Mouse (Mus musculus): ENCODE results near the gene Tmem104. TPM values are rescaled to one million over a fixed set of nuclear protein-coding genes. Genes with fewer than 3 reads are reported as not detected.

Tmem104 gene
- 7.8 and 8.5 TPM in 2 replicates for total RNA-seq (2014; rRNA removed)
- 12.2 and 12.9 TPM in 2 replicates for polyA plus RNA-seq (2015; fragmentation: Nextera tagmentation; extraction: Ambion mirVana)

DNA sequence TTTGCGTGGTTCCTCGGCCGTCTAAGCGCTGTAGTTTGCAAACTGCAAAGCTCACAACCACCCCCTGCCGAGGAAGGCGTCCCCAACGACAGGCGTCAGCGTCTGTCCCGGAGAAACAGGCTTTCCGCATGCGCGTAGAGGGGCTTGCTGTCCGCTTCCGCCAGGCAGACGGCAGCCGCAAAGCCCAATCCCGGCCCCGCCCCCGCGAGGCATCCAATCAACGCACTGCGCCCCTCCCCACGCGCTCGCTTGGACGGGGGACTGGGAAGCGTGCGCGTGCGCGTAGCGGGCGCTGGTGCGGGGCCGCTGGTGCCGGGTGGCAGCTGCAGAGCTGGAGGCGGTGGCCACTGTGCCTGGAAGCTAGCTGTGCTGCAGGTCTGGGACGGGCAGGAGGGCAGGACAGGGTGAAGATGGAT lies at the start of gene Tmem104:
Tmem104 (plus strand) TSS at position 264 of the 416 bp plus-strand sequence.
- TF ChIP-seq CTCF (IDR thresholded peaks at IDR 0.05) = peak; percentile 44; the same call in 1 of the 2 replicates
- peak within 1 kb of the TSS; percentile 84 for H3K4me2 ChIP-seq (ENCODE audit: low read depth, low read length, poor library complexity, severe bottlenecking)
- peaks cover 9% of the 10 kb centered on the region; the same call in 1 of the 2 replicates for H3K36me3 ChIP-seq (ENCODE audit: insufficient read depth, low read length)
- H3K27me3 ChIP-seq (ENCODE audit: insufficient read depth, low read length) = no peaks in the 10 kb centered on the region
- DNase-seq (ENCODE audit: low spot score) (peak; percentile 99), ATAC-seq (ENCODE audit: low FRiP score) (peak; percentile 93)
- WGBS = under 1% methylated on average over 39 of the region's 39 CpGs
- peak within 1 kb of the TSS; percentile 82 for H3K27ac ChIP-seq (ENCODE audit: low read depth, low read length)
- H3K9ac ChIP-seq (replicated peaks; ENCODE audit: low read length, poor library complexity, severe bottlenecking) = peak within 1 kb of the TSS; percentile 81
- H3K4me3 ChIP-seq (ENCODE audit: low read depth, low read length) = peak within 1 kb of the TSS; percentile 67
- H3K9me3 ChIP-seq (ENCODE audit: low read length) = no peaks in the 10 kb centered on the region
- H3K4me1 ChIP-seq (ENCODE audit: insufficient read depth, low read length) = 0 out of 2 replicates have a peak, but pooled peaks cover 5% of the 10 kb centered on the region

- H3K9me3 ChIP-seq (ENCODE audit: low read length) = no peaks in the 10 kb centered on the region
- H3K36me3 ChIP-seq (ENCODE audit: insufficient read depth, low read length) = no peaks in the 10 kb centered on the region
- no peak overlapping the region for H3K4me3 ChIP-seq (ENCODE audit: low read depth, low read length)
- TF ChIP-seq CTCF (IDR thresholded peaks at IDR 0.05) = no peak
- no peak overlapping the region for H3K9ac ChIP-seq (replicated peaks; ENCODE audit: low read length, poor library complexity, severe bottlenecking)
- no peaks in the 10 kb centered on the region for H3K27me3 ChIP-seq (ENCODE audit: insufficient read depth, low read length)
- H3K4me1 ChIP-seq (ENCODE audit: insufficient read depth, low read length) = no peaks in the 10 kb centered on the region
- no peak overlapping the region for H3K4me2 ChIP-seq (ENCODE audit: low read depth, low read length, poor library complexity, severe bottlenecking)
- ATAC-seq (ENCODE audit: low FRiP score) = no peak
- DNase-seq (ENCODE audit: low spot score) = no peak
- 84% methylated on average over 5 of the region's 5 CpGs for WGBS
- no peak overlapping the region for H3K27ac ChIP-seq (ENCODE audit: low read depth, low read length)
Measured at GRCm38 (mm10) chr11:115138597-115139262, 48.6 kb upstream of the Tmem104 start.

- Histone ChIP-seq H3K36me3 (ENCODE audit: insufficient read depth, low read length) (no peaks in the 10 kb centered on the region), H3K4me2 (ENCODE audit: low read depth, low read length, poor library complexity, severe bottlenecking) (no peak overlapping the region), H3K9me3 (ENCODE audit: low read length) (no peaks in the 10 kb centered on the region), H3K4me1 (ENCODE audit: insufficient read depth, low read length) (no peaks in the 10 kb centered on the region), H3K27me3 (ENCODE audit: insufficient read depth, low read length) (no peaks in the 10 kb centered on the region), H3K4me3 (ENCODE audit: low read depth, low read length) (no peak overlapping the region), H3K27ac (ENCODE audit: low read depth, low read length) (no peak overlapping the region), H3K9ac (replicated peaks; ENCODE audit: low read length, poor library complexity, severe bottlenecking) (no peak overlapping the region)
- 80% methylated on average over 2 of the region's 2 CpGs for whole genome bisulfite sequencing
- DNase-seq (ENCODE audit: low spot score) = no peak
- no peak for TF ChIP-seq CTCF (IDR thresholded peaks at IDR 0.05)
- no peak for ATAC-seq (ENCODE audit: low FRiP score)
Measured at GRCm38 (mm10) chr11:115141970-115142369, 45.3 kb upstream of the Tmem104 start.

DNA sequence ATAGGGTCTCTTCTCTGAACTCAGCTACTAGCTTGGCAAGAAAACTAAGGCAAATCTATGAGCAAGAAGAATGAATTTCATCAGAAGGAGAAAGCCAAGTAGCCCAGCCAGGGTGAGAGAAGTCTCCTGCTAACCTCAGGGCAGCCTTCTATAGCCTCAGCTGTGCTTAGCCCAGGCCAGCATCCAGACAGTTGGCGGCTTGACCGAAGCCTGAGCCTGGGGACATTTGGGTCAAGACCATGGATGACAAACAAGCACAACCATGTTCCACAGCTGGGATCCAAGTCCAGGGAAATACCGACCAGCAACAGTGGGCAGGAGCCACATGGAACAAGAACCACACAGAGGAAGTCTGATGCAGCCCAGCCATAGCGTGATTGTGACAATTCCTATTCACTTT lies 39.5 kb upstream of the Tmem104 start:
- no peak overlapping the region for H3K4me3 ChIP-seq (ENCODE audit: low read depth, low read length)
- 83% methylated on average over 4 of the region's 4 CpGs for WGBS
- no peak for TF ChIP-seq CTCF (IDR thresholded peaks at IDR 0.05)
- no peaks in the 10 kb centered on the region; the same call in 1 of the 2 replicates for H3K27me3 ChIP-seq (ENCODE audit: insufficient read depth, low read length)
- H3K9me3 ChIP-seq (ENCODE audit: low read length) = 0 out of 2 replicates have a peak, but pooled peaks cover 5% of the 10 kb centered on the region
- no peak overlapping the region for H3K9ac ChIP-seq (replicated peaks; ENCODE audit: low read length, poor library complexity, severe bottlenecking)
- H3K4me1 ChIP-seq (ENCODE audit: insufficient read depth, low read length) = no peaks in the 10 kb centered on the region
- H3K36me3 ChIP-seq (ENCODE audit: insufficient read depth, low read length) = no peaks in the 10 kb centered on the region
- H3K4me2 ChIP-seq (ENCODE audit: low read depth, low read length, poor library complexity, severe bottlenecking) = no peak overlapping the region
- DNase-seq (ENCODE audit: low spot score) = no peak
- no peak for ATAC-seq (ENCODE audit: low FRiP score)
- H3K27ac ChIP-seq (ENCODE audit: low read depth, low read length) = no peak overlapping the region

- Histone ChIP-seq H3K4me3 (ENCODE audit: low read depth, low read length) (no peak overlapping the region), H3K27me3 (ENCODE audit: insufficient read depth, low read length) (peaks cover 25% of the 10 kb centered on the region), H3K9me3 (ENCODE audit: low read length) (0 out of 2 replicates have a peak, but pooled peaks cover 5% of the 10 kb centered on the region), H3K4me1 (ENCODE audit: insufficient read depth, low read length) (no peaks in the 10 kb centered on the region), H3K4me2 (ENCODE audit: low read depth, low read length, poor library complexity, severe bottlenecking) (no peak overlapping the region), H3K27ac (ENCODE audit: low read depth, low read length) (no peak overlapping the region), H3K9ac (replicated peaks; ENCODE audit: low read length, poor library complexity, severe bottlenecking) (no peak overlapping the region), H3K36me3 (ENCODE audit: insufficient read depth, low read length) (no peaks in the 10 kb centered on the region)
- no peak for DNase-seq (ENCODE audit: low spot score)
- no peak for ATAC-seq (ENCODE audit: low FRiP score)
- WGBS = 84% methylated on average over 6 of the region's 6 CpGs
- no peak for TF ChIP-seq CTCF (IDR thresholded peaks at IDR 0.05)
Measured at GRCm38 (mm10) chr11:115150741-115151254, 36.5 kb upstream of the Tmem104 start.

Measured in midbrain, postnatal 0 days (tissue).